Mouse (Mus musculus) heart, postnatal 0 days (tissue): ENCODE results near the gene Prkcsh.

ENCODE experiments used
- CTCF ChIP-seq: IDR thresholded peaks from 2 replicates; pipeline ENCODE4 v1.5.1; 2016; ENCODE audit warnings: antibody characterized with exemption, control low read depth, low read depth
- EP300 ChIP-seq: IDR thresholded peaks from 2 replicates; pipeline ENCODE4 v1.6.1; 2016; ENCODE audit warnings: antibody characterized with exemption, low read depth

GRCm38 (mm10) chr9:22055713-22056112 is 53.1 kb downstream of the Prkcsh start:
- no peak for TF ChIP-seq CTCF
- no peak for TF ChIP-seq EP300
